Mouse (Mus musculus) left cerebral cortex, adult 18-20 months (tissue): ENCODE measurements around the gene Ankrd27. TPM values are rescaled to one million over a fixed set of nuclear protein-coding genes. Genes with fewer than 3 reads are reported as not detected.

Experiments
- DNase-seq, 2 experiments: peaks; one replicate each; pipeline ENCODE4 v3.0.0; 2021 to 2022; ENCODE audit warnings: low spot score in 2 of 2, mixed read lengths in 1 of 2
- total RNA-seq, 2 experiments: library from RNA; stranded (reverse); gene quantifications; 2 replicates each; pipeline ENCODE4 v1.2.3; 2021

Ankrd27 gene
- total RNA-seq, 2 experiments from 2014 or later = 39.8 to 44.5 TPM

GRCm38 (mm10) chr7:35583476-35584025 lies 2.5 kb upstream of the Ankrd27 start:
- DNase-seq = no peak

GRCm38 (mm10) chr7:35584068-35584785 lies 1.8 kb upstream of the Ankrd27 start:
- DNase-seq = no peak

GRCm38 (mm10) chr7:35584786-35585190 lies 1.3 kb upstream of the Ankrd27 start:
- no peak for DNase-seq

- no peak for DNase-seq
Observed at GRCm38 (mm10) chr7:35585191-35586054, 621 bp upstream of the Ankrd27 start, which contains the start of gene Rgs9bp. Gene Rgs9bp (minus strand): TSS chr7:35585582.

GRCm38 (mm10) chr7:35586906-35587445 lies 932 bp downstream of the Ankrd27 start:
- DNase-seq = no peak

GRCm38 (mm10) chr7:35587728-35588127 lies 1.7 kb downstream of the Ankrd27 start:
- DNase-seq = no peak

GRCm38 (mm10) chr7:35588680-35589428 lies 2.8 kb downstream of the Ankrd27 start:
- DNase-seq = no peak

- DNase-seq = no peak
Observed at GRCm38 (mm10) chr7:35589485-35589884, 3.4 kb downstream of the Ankrd27 start.

- peak in 1 of 2 experiments; percentile 24 for DNase-seq
Observed at GRCm38 (mm10) chr7:35590731-35591191, 4.7 kb downstream of the Ankrd27 start.

GRCm38 (mm10) chr7:35594311-35594710 lies 8.3 kb downstream of the Ankrd27 start:
- DNase-seq = no peak

- DNase-seq = peak; percentile 30 to 46
Observed at GRCm38 (mm10) chr7:35599492-35599891, 13.4 kb downstream of the Ankrd27 start.

GRCm38 (mm10) chr7:35600031-35600430 lies 14.0 kb downstream of the Ankrd27 start:
- DNase-seq = no peak

- DNase-seq = no peak
Observed at GRCm38 (mm10) chr7:35601106-35601505, 15.1 kb downstream of the Ankrd27 start.

GRCm38 (mm10) chr7:35602766-35603165 lies 16.7 kb downstream of the Ankrd27 start:
- no peak for DNase-seq

GRCm38 (mm10) chr7:35606816-35607215 lies 20.8 kb downstream of the Ankrd27 start:
- no peak for DNase-seq

GRCm38 (mm10) chr7:35609245-35609644 lies 23.2 kb downstream of the Ankrd27 start:
- DNase-seq = no peak

GRCm38 (mm10) chr7:35617513-35617912 lies 31.5 kb downstream of the Ankrd27 start:
- DNase-seq = no peak

- no peak for DNase-seq
Observed at GRCm38 (mm10) chr7:35622626-35623025, 36.6 kb downstream of the Ankrd27 start.

GRCm38 (mm10) chr7:35626038-35626437 lies 40.0 kb downstream of the Ankrd27 start:
- no peak for DNase-seq

GRCm38 (mm10) chr7:35627371-35627770 lies 41.3 kb downstream of the Ankrd27 start:
- no peak for DNase-seq

- no peak for DNase-seq
Observed at GRCm38 (mm10) chr7:35628496-35628895, 42.5 kb downstream of the Ankrd27 start.
